Mouse (Mus musculus) right cerebral cortex, adult 2 months (tissue): ENCODE measurements around the gene Olfr1052.
"Not testable (repeated sequence)": the region's sequence is repeated elsewhere in the genome, so short reads cannot be mapped to it uniquely, and the experiment has no call there.

Experiments
- DNase-seq, 2 experiments: peaks; one replicate each; pipeline ENCODE4 v3.0.0; 2021 to 2022; ENCODE audit warnings: low spot score in 2 of 2

Olfr1052 gene

DNA sequence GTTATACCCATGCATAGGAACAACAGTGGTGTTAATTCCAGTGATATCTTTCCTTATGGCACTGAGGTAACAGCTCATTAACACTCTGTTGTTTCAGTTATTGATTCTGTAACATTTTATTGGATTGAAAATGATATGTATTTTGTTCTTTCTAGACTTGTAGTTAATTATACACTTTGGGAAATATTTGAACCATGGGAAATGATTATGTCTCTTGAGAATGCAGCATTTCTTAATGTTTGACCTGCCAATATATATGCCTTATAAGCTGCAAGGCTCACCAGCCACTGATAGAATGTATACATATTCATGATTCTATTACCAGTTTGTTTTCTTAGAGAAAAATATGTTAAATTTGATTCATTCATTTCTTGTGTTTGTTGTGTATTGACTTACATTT lies at the start of gene Olfr1052:
Gene Olfr1052, plus strand, starts transcription at position 301 of the 400 bp plus-strand sequence.
- no peak for DNase-seq

GRCm38 (mm10) chr2:86258228-86258627 lies 34.0 kb upstream of the Olfr1052 start, which contains the start of gene Olfr1049:
Olfr1049 (minus strand) TSS chr2:86258328.
- not testable (repeated sequence) for DNase-seq

DNA sequence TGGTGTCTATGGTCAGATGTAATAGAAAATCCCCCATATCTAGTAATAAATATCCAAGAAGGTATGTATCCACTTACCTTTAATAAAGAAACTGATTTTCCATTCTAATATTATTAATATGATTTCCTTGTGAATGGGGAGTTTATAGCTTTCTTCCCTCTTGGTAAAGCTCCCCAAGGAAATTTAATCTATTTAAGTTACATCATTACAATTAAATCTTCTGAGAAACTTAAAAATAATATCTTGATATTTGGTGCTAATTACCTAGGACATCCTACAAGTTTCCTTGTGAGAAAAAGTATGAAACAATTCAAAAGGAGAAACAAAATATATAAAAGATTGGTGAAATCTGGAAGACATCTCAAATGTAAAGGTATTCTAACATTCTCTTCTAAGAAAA lies 13.3 kb upstream of the Olfr1052 start, which contains the start of gene Olfr1051:
Gene Olfr1051, minus strand, starts transcription at position 101 of the 400 bp plus-strand sequence.
- not testable (repeated sequence) for DNase-seq

- DNase-seq: no peak
These were observed 22.9 kb downstream of the Olfr1052 start, which contains the start of gene Olfr1053 for GRCm38 (mm10) chr2:86315184-86315583. Olfr1053 (minus strand) TSS chr2:86315284.

DNA sequence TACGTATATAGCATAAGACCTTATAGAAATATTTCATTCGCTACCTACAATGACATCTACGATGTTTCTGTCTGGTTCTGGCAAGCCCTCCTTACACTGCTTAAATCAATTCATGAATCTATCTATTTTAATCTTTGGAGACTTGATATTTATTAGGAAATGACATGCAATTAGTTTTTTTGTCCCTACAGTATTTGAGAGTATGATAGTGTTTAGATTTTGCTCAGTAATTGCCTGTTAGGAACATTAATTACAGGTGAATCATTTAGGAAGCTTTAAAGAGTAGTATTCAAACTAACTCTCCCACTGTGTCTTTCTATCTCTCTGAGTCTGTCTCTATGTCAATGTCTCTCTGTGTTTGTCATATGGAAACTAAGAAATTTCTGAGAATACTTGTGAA lies 43.1 kb downstream of the Olfr1052 start, which contains the start of gene Olfr1054:
Gene Olfr1054, minus strand, starts transcription at position 101 of the 400 bp plus-strand sequence.
- DNase-seq: no peak
